Mouse (Mus musculus): ENCODE results near the gene F11. TPM values are rescaled to one million over a fixed set of nuclear protein-coding genes. Genes with fewer than 3 reads are reported as not detected.

F11 gene
- polyA plus RNA-seq, 1 experiment = not detected

- no peak overlapping the region for H3K27ac ChIP-seq (replicated peaks; ENCODE audit: low read depth, low read length)
- no peaks in the 10 kb centered on the region for H3K4me1 ChIP-seq (ENCODE audit: control insufficient read depth, insufficient read depth, insufficient read length, low read length)
- no peak overlapping the region for H3K4me3 ChIP-seq (ENCODE audit: insufficient read depth, low read depth, low read length)
Measured at GRCm38 (mm10) chr8:45264918-45265317, 3.1 kb upstream of the F11 start.

- no peaks in the 10 kb centered on the region for H3K4me1 ChIP-seq (ENCODE audit: control insufficient read depth, insufficient read depth, insufficient read length, low read length)
- H3K27ac ChIP-seq (replicated peaks; ENCODE audit: low read depth, low read length) = no peak overlapping the region
- no peak overlapping the region for H3K4me3 ChIP-seq (ENCODE audit: insufficient read depth, low read depth, low read length)
Measured at GRCm38 (mm10) chr8:45262851-45263250, 1.0 kb upstream of the F11 start.

- Histone ChIP-seq H3K27ac (replicated peaks; ENCODE audit: low read depth, low read length) (no peak overlapping the region), H3K4me1 (ENCODE audit: control insufficient read depth, insufficient read depth, insufficient read length, low read length) (no peaks in the 10 kb centered on the region), H3K4me3 (ENCODE audit: insufficient read depth, low read depth, low read length) (no peak overlapping the region)
Measured at GRCm38 (mm10) chr8:45258421-45258820, 3.4 kb downstream of the F11 start.

GRCm38 (mm10) chr8:45255040-45255439 is 6.8 kb downstream of the F11 start:
- Histone ChIP-seq H3K27ac (replicated peaks; ENCODE audit: low read depth, low read length) (no peak overlapping the region), H3K4me1 (ENCODE audit: control insufficient read depth, insufficient read depth, insufficient read length, low read length) (no peaks in the 10 kb centered on the region), H3K4me3 (ENCODE audit: insufficient read depth, low read depth, low read length) (no peak overlapping the region)

GRCm38 (mm10) chr8:45254194-45254842 is 7.5 kb downstream of the F11 start:
- H3K4me1 ChIP-seq (ENCODE audit: control insufficient read depth, insufficient read depth, insufficient read length, low read length) = no peaks in the 10 kb centered on the region
- H3K27ac ChIP-seq (replicated peaks; ENCODE audit: low read depth, low read length) = no peak overlapping the region
- H3K4me3 ChIP-seq (ENCODE audit: insufficient read depth, low read depth, low read length) = no peak overlapping the region

- no peak overlapping the region for H3K27ac ChIP-seq (replicated peaks; ENCODE audit: low read depth, low read length)
- H3K4me1 ChIP-seq (ENCODE audit: control insufficient read depth, insufficient read depth, insufficient read length, low read length) = no peaks in the 10 kb centered on the region
- no peak overlapping the region for H3K4me3 ChIP-seq (ENCODE audit: insufficient read depth, low read depth, low read length)
Measured at GRCm38 (mm10) chr8:45253586-45253985, 8.2 kb downstream of the F11 start.

- H3K4me1 ChIP-seq (ENCODE audit: control insufficient read depth, insufficient read depth, insufficient read length, low read length) = no peaks in the 10 kb centered on the region
- H3K27ac ChIP-seq (replicated peaks; ENCODE audit: low read depth, low read length) = no peak overlapping the region
- no peak overlapping the region for H3K4me3 ChIP-seq (ENCODE audit: insufficient read depth, low read depth, low read length)
Measured at GRCm38 (mm10) chr8:45253111-45253510, 8.7 kb downstream of the F11 start.

GRCm38 (mm10) chr8:45246307-45246706 is 15.5 kb downstream of the F11 start:
- Histone ChIP-seq H3K4me1 (ENCODE audit: control insufficient read depth, insufficient read depth, insufficient read length, low read length) (no peaks in the 10 kb centered on the region), H3K4me3 (ENCODE audit: insufficient read depth, low read depth, low read length) (no peak overlapping the region), H3K27ac (replicated peaks; ENCODE audit: low read depth, low read length) (no peak overlapping the region)

- no peak overlapping the region for H3K27ac ChIP-seq (replicated peaks; ENCODE audit: low read depth, low read length)
- H3K4me1 ChIP-seq (ENCODE audit: control insufficient read depth, insufficient read depth, insufficient read length, low read length) = no peaks in the 10 kb centered on the region
- no peak overlapping the region for H3K4me3 ChIP-seq (ENCODE audit: insufficient read depth, low read depth, low read length)
Measured at GRCm38 (mm10) chr8:45239363-45239762, 22.5 kb downstream of the F11 start.

- H3K4me1 ChIP-seq (ENCODE audit: control insufficient read depth, insufficient read depth, insufficient read length, low read length) = no peaks in the 10 kb centered on the region
- no peak overlapping the region for H3K4me3 ChIP-seq (ENCODE audit: insufficient read depth, low read depth, low read length)
- no peak overlapping the region for H3K27ac ChIP-seq (replicated peaks; ENCODE audit: low read depth, low read length)
Measured at GRCm38 (mm10) chr8:45238282-45238681, 23.5 kb downstream of the F11 start.

GRCm38 (mm10) chr8:45236164-45236912 is 25.5 kb downstream of the F11 start:
- no peak overlapping the region for H3K4me3 ChIP-seq (ENCODE audit: insufficient read depth, low read depth, low read length)
- no peaks in the 10 kb centered on the region for H3K4me1 ChIP-seq (ENCODE audit: control insufficient read depth, insufficient read depth, insufficient read length, low read length)
- H3K27ac ChIP-seq (replicated peaks; ENCODE audit: low read depth, low read length) = no peak overlapping the region

GRCm38 (mm10) chr8:45235228-45235627 is 26.6 kb downstream of the F11 start:
- H3K27ac ChIP-seq (replicated peaks; ENCODE audit: low read depth, low read length) = no peak overlapping the region
- H3K4me3 ChIP-seq (ENCODE audit: insufficient read depth, low read depth, low read length) = no peak overlapping the region
- no peaks in the 10 kb centered on the region for H3K4me1 ChIP-seq (ENCODE audit: control insufficient read depth, insufficient read depth, insufficient read length, low read length)

- no peaks in the 10 kb centered on the region for H3K4me1 ChIP-seq (ENCODE audit: control insufficient read depth, insufficient read depth, insufficient read length, low read length)
- H3K4me3 ChIP-seq (ENCODE audit: insufficient read depth, low read depth, low read length) = no peak overlapping the region
- H3K27ac ChIP-seq (replicated peaks; ENCODE audit: low read depth, low read length) = no peak overlapping the region
Measured at GRCm38 (mm10) chr8:45233256-45233655, 28.6 kb downstream of the F11 start.

- Histone ChIP-seq H3K27ac (replicated peaks; ENCODE audit: low read depth, low read length) (no peak overlapping the region), H3K4me1 (ENCODE audit: control insufficient read depth, insufficient read depth, insufficient read length, low read length) (no peaks in the 10 kb centered on the region), H3K4me3 (ENCODE audit: insufficient read depth, low read depth, low read length) (no peak overlapping the region)
Measured at GRCm38 (mm10) chr8:45202476-45202875, 59.4 kb downstream of the F11 start.

GRCm38 (mm10) chr8:45201605-45202004 is 60.2 kb downstream of the F11 start:
- no peak overlapping the region for H3K4me3 ChIP-seq (ENCODE audit: insufficient read depth, low read depth, low read length)
- no peak overlapping the region for H3K27ac ChIP-seq (replicated peaks; ENCODE audit: low read depth, low read length)
- H3K4me1 ChIP-seq (ENCODE audit: control insufficient read depth, insufficient read depth, insufficient read length, low read length) = no peaks in the 10 kb centered on the region

GRCm38 (mm10) chr8:45197294-45197693 is 64.5 kb downstream of the F11 start:
- Histone ChIP-seq H3K4me3 (ENCODE audit: insufficient read depth, low read depth, low read length) (no peak overlapping the region), H3K27ac (replicated peaks; ENCODE audit: low read depth, low read length) (no peak overlapping the region), H3K4me1 (ENCODE audit: control insufficient read depth, insufficient read depth, insufficient read length, low read length) (no peaks in the 10 kb centered on the region)
